Mouse (Mus musculus) layer of hippocampus, adult 2 months (tissue): ENCODE data around the gene Nox4. TPM values are rescaled to one million over a fixed set of nuclear protein-coding genes. Genes with fewer than 3 reads are reported as not detected.

ENCODE experiments used
- DNase-seq, 2 experiments: peaks; one replicate each; pipeline ENCODE4 v3.0.0; 2022; ENCODE audit warnings: low spot score in 2 of 2
- H3K27ac ChIP-seq: fragments of 200-600 bp; 2 replicates; pipeline ENCODE4 v1.8.1; 2022
- H3K4me3 ChIP-seq: fragments of 200-600 bp; 2 replicates; pipeline ENCODE4 v1.8.1; 2022; ENCODE audit warnings: mild to moderate bottlenecking
- CTCF ChIP-seq: fragments of 200-600 bp; conservative IDR thresholded peaks from 2 replicates; pipeline ENCODE4 v1.8.1; 2022; ENCODE audit warnings: antibody characterized with exemption, mild to moderate bottlenecking, moderate library complexity
- long read RNA-seq, 2 experiments: library from polyadenylated mRNA; stranded (forward); transcript quantifications; one replicate each; pipeline ENCODE4 v2.0.0; 2021; ENCODE audit warnings: borderline mapping rate in 2 of 2
- total RNA-seq, 2 experiments: library from RNA; stranded (reverse); gene quantifications; 2 replicates each; pipeline ENCODE4 v1.2.3; 2021

The Nox4 gene
- total RNA-seq = under 1 TPM; 0.27 to 0.44 TPM
- long read RNA-seq, experiment 1 = 0 reads
- long read RNA-seq, experiment 2, partial matches to known transcripts = 0 of 1 reads
- long read RNA-seq, experiment 2, other reads (novel, unspliced or antisense) = 1 of 1 reads

DNA sequence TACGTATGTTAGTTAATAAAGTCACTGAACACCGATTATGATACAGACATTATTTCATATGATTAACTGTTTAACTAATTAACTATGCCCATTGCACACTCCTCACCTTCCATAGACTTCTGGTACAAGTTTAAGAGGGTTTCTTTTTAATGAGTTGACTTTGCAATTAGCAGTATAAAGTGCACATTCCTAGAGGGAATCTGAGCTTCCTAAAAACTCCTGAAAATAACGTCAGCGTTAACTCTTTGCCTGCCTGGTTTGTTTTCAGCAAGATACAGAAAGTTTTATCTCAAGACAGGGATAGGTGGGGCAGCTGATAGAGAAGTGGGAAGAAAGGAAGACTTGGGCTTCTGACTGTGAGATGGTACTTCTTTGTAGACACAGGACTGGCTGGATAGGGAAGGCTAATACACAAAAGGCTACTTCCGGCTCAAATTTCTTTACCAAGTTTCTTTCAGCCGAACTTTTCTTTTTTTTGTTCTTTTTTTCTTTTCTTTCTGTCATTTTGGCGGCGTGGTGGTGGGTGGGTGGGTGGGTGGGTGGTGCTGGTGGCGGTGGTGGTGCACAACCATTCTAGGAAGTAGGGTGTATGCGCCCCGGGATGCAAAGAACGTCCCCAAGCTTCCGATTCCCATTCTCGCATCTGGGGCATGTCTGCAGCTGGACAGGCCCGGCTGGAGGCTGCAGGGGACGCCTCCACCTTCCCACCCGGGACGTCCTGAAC is at the start of gene Nox4:
Gene Nox4 (plus strand): TSS at position 241 of the 724 bp plus-strand sequence.
- Histone ChIP-seq H3K4me3 (peak within 1 kb of the TSS; percentile 53), H3K27ac (no peak within 1 kb of the TSS)
- no peak for TF ChIP-seq CTCF
- no peak for DNase-seq

DNA sequence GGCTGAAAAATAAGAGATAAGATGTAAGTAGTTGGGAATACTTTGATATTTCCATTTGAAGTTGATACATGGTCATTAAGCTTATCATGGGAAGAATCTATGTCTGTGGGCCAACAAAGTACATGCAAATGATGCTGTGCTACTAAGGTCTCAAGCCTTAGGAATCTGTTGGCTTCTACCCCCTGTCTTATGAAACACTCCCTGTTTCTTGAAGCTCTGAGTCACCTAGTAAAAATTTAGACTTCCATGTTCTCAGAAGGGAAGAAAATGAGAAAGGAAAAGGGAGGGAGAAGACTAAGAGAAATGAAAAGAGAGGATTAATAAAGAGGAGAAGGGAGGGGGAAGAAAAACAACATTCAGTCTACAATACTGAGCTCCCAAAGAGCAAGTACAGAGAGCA is 41.1 kb upstream of the Nox4 start:
- no peak for TF ChIP-seq CTCF
- Histone ChIP-seq H3K4me3 (no peak overlapping the region), H3K27ac (no peak overlapping the region)
- DNase-seq = no peak

DNA sequence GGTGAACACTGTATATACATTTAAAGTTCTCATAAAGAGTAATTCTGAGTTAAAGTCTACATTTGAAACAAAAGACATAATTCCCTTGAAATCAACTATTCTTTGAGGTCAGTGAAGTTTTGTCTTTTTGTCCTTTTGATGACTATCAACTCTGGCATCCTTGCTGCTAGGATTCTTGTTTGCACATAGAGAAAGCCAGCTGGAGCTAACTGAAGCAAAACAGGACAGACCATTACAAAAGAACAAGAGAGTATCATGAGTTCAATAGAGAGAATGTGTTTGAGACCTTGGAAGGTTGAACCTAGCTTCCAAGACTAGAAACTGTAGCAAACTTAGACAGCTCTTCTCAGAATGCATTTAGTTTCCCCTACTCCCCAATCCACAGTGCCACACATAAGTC is 24.2 kb upstream of the Nox4 start:
- Histone ChIP-seq H3K4me3 (no peak overlapping the region), H3K27ac (no peak overlapping the region)
- DNase-seq = no peak
- TF ChIP-seq CTCF = no peak

DNA sequence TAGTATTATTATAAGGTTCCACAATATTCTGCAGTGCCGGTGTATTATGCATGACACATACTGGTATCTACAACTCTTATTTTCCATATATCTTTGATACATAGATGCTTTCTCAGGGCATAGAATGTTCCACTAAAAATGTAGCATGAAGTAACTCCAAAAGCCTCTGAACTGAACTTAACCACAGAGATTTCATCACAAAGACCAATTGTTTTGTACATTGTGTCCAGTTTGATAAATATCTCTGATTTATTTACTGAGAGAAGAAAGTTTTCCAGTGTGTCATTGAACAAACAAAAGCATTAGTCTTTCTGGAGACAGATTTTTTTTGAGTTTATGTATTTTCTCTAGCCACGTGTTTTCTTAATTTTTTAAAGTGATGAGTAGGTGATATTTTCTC is 23.1 kb upstream of the Nox4 start:
- TF ChIP-seq CTCF = no peak
- no peak for DNase-seq
- no peak overlapping the region for H3K4me3 ChIP-seq
- H3K27ac ChIP-seq = no peak overlapping the region

DNA sequence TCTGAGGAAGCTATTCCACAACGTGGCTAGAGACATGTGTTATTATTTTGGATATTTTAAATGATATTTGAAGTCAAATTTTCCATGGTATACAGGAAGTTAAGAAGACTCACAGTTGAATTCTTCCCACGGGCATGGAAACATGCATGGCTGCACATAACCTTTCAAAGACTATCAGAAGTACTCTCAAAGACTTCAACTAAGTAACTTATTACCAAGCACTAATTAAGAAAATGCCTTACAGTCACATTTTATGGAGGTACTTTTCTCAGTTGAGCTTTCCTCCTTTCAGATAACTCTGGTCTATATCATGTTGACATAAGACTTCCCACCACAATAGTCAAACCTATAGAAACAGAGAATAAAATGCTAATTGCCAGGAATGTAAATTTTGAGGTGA is 20.3 kb upstream of the Nox4 start:
- Histone ChIP-seq H3K4me3 (no peak overlapping the region), H3K27ac (no peak overlapping the region)
- TF ChIP-seq CTCF = no peak
- DNase-seq = no peak

DNA sequence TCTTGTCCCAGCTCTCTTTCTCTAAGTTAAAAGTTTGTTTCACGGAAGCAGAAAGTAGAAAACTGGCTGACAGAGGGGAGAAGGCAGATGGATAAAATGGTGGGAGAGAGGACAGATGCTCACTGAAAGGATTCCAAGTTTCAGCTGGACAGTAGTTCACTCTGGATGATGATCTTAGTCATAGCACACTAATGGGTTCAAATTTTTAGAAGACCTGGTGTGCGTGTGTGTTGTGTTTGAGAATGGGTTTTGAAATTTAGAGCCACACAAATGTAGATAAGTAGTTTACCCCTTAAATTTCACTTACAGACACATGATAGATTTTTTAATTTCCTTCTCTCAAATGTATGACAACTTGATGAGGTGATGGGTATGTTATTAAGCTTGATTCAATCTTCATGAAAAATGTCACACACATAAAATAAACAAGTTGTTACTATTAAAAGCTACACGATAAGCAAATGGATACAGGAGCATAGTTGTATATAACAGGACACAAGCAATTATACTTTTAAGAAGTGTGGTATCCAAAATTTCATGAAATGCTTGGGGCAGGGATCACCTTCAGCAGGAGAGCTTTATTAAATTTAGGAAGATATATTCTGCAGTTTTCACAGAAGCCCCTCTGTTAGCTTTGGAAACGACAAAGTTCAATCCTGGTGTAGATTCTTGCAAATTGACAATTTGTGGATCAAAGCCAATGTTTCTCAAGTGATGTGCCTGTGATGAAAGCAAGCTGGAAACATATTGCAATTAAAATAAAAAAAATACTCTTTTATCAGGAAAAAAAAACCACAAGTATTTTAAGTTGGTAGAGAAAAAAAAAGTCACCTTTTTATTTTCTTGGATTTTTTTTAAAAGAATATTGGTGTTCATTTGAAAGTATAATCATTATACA is 18.6 kb upstream of the Nox4 start:
- DNase-seq = no peak
- H3K4me3 ChIP-seq = no peak overlapping the region
- no peak for TF ChIP-seq CTCF

DNA sequence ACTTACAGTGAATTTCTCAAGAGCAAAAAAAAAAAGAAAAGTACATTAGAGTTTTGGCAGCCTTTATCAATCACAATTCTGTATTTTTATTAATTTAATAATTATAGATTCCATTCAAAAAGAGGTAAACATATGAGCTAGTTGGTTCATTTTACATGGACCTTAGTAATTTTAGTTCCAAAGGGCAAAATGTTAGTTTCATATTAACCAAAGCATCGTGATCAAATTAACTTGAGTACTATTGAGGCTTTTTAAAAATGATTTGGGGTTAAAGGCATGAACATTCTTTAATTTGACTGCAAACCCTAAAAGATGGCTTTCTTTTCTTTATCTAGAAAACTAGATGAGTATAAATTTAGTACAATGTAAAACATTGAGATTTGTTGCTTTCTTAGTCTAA is 16.4 kb upstream of the Nox4 start:
- TF ChIP-seq CTCF = no peak
- Histone ChIP-seq H3K4me3 (no peak overlapping the region), H3K27ac (no peak overlapping the region)
- DNase-seq = no peak

More for the DNA sequence above, 18.6 kb upstream of the Nox4 start:
- no peak overlapping the region for H3K27ac ChIP-seq

DNA sequence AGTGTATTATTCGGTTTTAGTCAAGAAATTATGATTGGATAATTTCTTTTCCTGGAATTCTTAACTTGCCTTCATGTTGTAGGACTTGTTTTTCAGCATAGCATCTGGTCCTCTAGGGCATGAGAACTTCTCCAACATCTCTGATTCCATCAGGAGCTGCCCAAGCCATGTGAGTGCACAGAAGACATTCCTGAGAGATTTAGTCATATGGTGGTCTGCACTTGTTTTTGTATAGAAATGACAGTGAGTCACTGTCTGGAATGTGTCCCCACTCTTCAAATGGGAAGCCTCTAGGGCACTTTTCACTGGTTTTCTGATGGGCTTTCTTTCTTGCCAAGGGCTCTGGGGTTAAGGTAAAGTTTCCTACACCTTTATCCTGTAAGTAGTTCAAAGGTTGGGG is 4.8 kb upstream of the Nox4 start:
- no peak for TF ChIP-seq CTCF
- H3K4me3 ChIP-seq = no peak overlapping the region
- DNase-seq = no peak
- H3K27ac ChIP-seq = no peak overlapping the region

DNA sequence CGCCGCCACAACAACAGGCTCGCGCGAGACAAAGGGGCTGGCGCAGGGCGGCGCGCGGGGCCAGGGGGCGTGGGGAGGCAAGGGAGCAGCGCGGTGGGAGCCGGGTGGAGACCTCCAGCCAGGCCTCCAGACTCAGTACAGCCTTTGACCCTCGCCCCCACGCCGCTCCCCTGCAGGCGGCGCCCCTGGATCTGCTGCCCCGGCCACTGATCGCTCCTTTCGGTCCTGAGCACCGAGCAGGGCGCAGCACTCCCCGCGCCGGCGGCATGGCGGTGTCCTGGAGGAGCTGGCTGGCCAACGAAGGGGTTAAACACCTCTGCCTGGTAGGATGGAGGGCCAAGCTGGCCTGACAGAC is 661 bp downstream of the Nox4 start:
- peak overlapping the region; percentile 53 for H3K4me3 ChIP-seq
- TF ChIP-seq CTCF = 0 out of 2 replicates have a peak, but pooled peaks have one; percentile 9
- H3K27ac ChIP-seq = no peak overlapping the region
- no peak for DNase-seq

DNA sequence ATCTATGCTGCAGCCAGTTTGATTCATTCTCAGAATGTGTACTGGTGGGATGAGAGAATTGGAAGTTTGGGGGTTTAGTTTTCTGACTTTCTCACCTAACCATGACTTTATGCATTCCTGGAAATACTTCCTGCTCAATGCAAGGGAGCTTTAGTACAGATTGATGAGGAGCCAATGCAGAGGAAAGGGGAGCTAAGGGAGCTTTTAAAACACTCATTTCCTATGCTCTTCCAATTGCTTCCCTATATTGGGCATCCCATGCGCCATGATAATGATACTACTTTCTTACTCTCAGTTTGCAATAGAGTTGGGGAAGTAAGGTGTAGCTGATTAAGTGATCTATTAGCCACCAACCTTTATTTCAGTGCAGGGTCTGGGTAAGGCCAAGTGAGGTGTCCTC is 1.0 kb downstream of the Nox4 start:
- no peak for TF ChIP-seq CTCF
- DNase-seq = no peak
- H3K4me3 ChIP-seq = peak overlapping the region; percentile 53; the same call in 1 of the 2 replicates
- no peak overlapping the region for H3K27ac ChIP-seq

DNA sequence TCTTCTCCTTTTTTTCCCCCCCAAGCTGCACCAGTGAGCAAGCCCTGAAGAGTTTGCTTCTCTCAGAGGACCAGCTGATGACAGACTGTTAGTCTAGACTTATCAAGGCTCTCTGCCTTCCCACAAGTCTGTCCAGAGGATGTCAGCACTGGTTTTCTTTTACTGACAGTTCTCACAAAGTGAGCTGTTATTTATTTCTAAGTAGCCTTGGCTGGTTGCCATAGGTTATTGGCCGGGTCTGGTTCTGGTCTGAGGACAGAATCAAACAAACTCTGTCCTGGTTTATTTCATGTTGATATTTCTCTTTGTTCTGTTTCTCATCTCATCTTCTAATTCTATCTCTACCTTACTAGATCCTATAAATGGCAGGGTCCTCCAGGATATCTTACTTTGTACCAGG is 2.0 kb downstream of the Nox4 start:
- Histone ChIP-seq H3K4me3 (no peak overlapping the region), H3K27ac (no peak overlapping the region)
- TF ChIP-seq CTCF = no peak
- no peak for DNase-seq

DNA sequence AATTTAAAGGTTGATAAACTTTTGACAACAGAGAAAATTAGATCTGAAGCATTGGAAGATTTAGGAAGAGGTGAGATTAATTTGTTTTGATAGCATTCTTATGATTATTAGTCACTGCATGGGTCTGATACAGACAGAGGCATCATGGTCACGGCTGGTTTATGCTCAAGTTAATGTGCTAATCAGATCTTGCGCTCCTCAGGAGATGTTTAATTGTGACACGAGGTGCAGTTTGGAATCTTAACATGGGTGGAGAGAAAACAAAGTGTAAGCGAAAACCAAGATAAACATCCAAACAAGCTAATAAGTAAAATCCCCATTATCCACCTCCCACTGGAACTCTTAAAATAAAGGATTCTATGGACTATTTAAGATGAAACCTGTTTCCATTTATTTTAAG is 6.2 kb downstream of the Nox4 start:
- no peak overlapping the region for H3K4me3 ChIP-seq
- no peak for DNase-seq
- no peak for TF ChIP-seq CTCF
- H3K27ac ChIP-seq = no peak overlapping the region

DNA sequence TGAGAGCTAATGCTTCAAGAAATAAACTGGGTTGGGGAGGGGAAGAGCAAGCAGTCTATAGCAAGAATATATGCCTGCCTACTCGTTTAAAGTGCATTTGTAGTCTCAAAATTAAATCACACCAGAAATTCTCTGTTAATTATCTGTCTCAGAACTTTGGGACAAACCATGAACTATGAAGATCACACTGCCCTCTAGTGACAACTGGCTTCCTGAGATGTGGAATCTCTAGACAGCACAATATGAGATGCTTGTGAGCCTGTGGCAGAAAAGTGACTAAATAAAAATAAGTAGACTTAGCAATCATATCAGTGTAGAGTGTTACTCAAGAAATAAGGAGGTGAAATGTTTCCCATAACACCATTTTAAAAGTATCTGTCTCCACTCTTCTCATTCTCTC is 31.3 kb downstream of the Nox4 start:
- no peak overlapping the region for H3K27ac ChIP-seq
- H3K4me3 ChIP-seq = no peak overlapping the region
- peak; percentile 85 for TF ChIP-seq CTCF
- peak; percentile 22 to 64 for DNase-seq
